Mouse (Mus musculus) ES-Bruce4 (cell line): ENCODE measurements around the gene Gm47985. TPM values are rescaled to one million over a fixed set of nuclear protein-coding genes. Genes with fewer than 3 reads are reported as not detected.
"Not testable (repeated sequence)": the region's sequence is repeated elsewhere in the genome, so short reads cannot be mapped to it uniquely, and the experiment has no call there.

Source experiments
- H3K27ac ChIP-seq: 2 replicates; pipeline ENCODE4 v1.5.1; 2012; ENCODE audit warnings: low read length, inconsistent platforms; ENCODE audit not compliant: insufficient read depth
- H3K27me3 ChIP-seq: 2 replicates; pipeline ENCODE4 v1.6.1; 2012; ENCODE audit warnings: mild to moderate bottlenecking, low read length, inconsistent platforms; ENCODE audit not compliant: control insufficient read depth, poor library complexity, insufficient read depth, severe bottlenecking
- H3K36me3 ChIP-seq: 2 replicates; pipeline ENCODE4 v1.6.1; 2012; ENCODE audit warnings: inconsistent platforms, mild to moderate bottlenecking, low read length, moderate library complexity; ENCODE audit not compliant: control insufficient read depth, poor library complexity, insufficient read depth, severe bottlenecking
- H3K4me1 ChIP-seq: one replicate; pipeline ENCODE4 v1.8.1; 2011; ENCODE audit warnings: low read length; ENCODE audit not compliant: control insufficient read depth, insufficient read depth
- H3K4me3 ChIP-seq: 2 replicates; pipeline ENCODE4 v1.5.1; 2011; ENCODE audit warnings: low read depth, mild to moderate bottlenecking, low read length
- H3K9ac ChIP-seq: 2 replicates; pipeline ENCODE4 v1.6.1; 2012; ENCODE audit warnings: low read depth, mild to moderate bottlenecking, inconsistent platforms; ENCODE audit not compliant: poor library complexity, severe bottlenecking
- H3K9me3 ChIP-seq: replicated peaks from 2 replicates; pipeline ENCODE4 v1.6.1; 2012; ENCODE audit warnings: mild to moderate bottlenecking, low read length, inconsistent platforms; ENCODE audit not compliant: control insufficient read depth, poor library complexity, insufficient read depth, severe bottlenecking
- CTCF ChIP-seq: IDR thresholded peaks from one replicate; pipeline ENCODE4 v1.8.1; 2011; ENCODE audit warnings: low read depth, low read length
- EP300 ChIP-seq: IDR thresholded peaks from 2 replicates; pipeline ENCODE4 v1.6.1; 2011; ENCODE audit warnings: low read depth, low read length; ENCODE audit not compliant: insufficient read depth
- POLR2A ChIP-seq: IDR thresholded peaks from one replicate; pipeline ENCODE4 v1.8.1; 2011; ENCODE audit warnings: low read length; ENCODE audit not compliant: insufficient read depth
- polyA plus RNA-seq: library from polyadenylated mRNA; stranded (reverse); fragments of >200 nt; gene quantifications from 2 replicates; pipeline ENCODE4 v1.2.4, GENCODE M21; 2011; ENCODE audit warnings: low read depth; ENCODE audit not compliant: missing spikeins, insufficient read depth, insufficient read length

Gm47985 gene
- polyA plus RNA-seq, 1 experiment, result not detected

DNA sequence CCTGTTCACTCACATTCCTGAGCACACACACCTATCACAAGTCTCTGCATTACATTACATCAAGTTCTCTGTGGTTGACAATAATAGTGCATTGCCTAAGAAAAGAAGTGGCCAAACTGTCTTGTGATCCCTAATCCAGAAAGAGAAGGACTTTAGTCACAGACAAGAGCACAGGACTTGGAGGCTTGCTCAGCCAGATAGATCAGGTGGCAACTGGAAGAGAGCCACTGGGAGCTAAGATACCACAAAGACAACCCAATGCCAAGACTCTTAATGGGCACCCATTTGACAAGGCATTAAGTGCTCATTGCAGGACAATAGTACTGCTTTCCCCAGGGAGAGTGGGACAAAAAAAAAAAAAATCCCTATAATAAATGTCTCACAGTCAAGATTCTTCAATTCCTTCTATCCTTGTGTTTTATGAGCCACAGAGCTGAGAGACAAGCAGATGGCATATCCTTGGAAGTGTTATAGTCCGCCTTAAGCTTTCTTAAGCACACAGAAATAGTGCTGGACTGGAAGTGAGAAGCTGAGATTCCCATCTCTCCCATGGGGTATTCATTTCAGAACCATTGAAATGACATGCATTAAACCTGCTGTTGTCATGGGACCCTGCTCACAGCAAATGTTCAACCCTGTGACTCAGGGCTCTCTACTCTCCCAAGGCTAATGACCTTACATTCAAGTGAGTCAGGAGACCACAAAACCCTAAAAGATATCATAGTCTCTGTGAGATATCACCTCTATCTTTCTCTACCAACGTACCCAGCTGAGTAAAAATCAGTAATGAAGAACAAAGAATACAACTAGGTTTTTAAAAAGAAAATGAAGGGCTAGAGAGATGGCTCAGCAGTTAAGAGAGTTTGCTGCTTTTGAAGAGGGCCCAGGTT is 10.5 kb upstream of the Gm47985 start:
- no peaks in the 10 kb centered on the region for H3K27me3 ChIP-seq
- no peak overlapping the region for H3K27ac ChIP-seq
- no peaks in the 10 kb centered on the region for H3K36me3 ChIP-seq
- H3K4me3 ChIP-seq, result no peak overlapping the region
- TF ChIP-seq EP300 (no peak), POLR2A (no peak)
- H3K9ac ChIP-seq, result no peak overlapping the region
- H3K4me1 ChIP-seq, result no peaks in the 10 kb centered on the region
- no peaks in the 10 kb centered on the region for H3K9me3 ChIP-seq

DNA sequence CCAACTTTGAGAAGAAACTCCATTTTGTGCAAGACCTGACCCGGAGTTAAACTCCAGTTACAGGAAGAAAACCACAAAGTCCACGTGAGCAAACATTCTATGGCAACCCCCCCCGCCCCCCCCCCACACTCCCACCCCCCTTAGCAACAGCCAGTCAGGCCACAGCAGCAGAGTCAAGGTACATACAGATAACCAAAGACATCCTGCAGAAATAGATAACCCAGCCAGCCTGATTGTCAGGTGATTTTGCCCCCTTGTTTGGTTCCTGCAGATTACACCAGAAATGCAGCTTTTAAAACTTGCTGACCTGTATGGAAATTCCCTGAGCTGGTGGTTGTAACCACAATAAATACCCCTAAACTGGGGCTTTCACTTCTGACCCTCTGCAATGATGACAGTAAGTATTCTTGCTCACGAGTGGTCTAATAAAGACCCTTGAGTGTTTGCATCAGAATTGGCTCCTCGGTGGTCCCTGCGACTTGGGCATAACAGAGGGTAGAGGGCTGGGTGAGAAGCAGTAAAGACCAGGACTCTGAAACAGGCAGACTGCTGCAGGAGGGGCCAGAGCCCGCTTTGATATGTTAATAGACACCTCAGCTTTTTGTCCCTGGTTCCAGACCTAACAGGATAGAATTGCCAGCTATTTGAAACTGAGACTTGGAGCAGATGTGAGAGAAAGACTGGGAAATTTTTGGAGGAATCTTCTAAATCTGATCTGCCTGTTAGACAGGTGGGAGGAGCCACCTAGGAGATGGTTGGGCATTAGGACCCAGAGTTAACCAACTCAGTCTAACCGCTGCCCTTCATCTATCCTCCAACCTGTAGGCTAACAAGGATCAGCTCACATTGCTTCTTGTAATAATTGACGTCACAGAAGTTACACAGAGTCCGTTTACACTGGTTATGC is 5.1 kb upstream of the Gm47985 start:
- Histone ChIP-seq H3K4me3 (no peak overlapping the region), H3K36me3 (no peaks in the 10 kb centered on the region), H3K9ac (no peak overlapping the region), H3K27ac (peak overlapping the region; percentile 68), H3K4me1 (no peaks in the 10 kb centered on the region), H3K9me3 (no peaks in the 10 kb centered on the region), H3K27me3 (no peaks in the 10 kb centered on the region)
- peak; percentile 31; the same call in 1 of the 2 replicates for TF ChIP-seq EP300
- TF ChIP-seq POLR2A, result no peak

DNA sequence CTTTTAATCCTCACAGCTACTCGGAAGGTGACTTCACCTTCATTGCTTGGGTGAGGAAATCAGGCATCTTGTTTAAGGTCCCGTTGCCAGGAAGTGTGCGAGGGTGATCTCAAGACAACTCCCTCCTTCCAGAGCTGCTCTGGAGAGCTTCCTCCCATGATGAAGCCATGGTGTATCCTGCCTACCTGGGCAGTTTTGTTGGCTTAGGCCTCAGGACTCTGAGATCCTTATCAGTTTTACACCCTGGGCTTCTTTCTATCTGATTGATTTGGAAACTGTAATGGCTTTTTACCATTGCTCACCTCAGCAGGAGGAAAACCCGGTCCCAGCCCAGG is 4.4 kb upstream of the Gm47985 start:
- no peaks in the 10 kb centered on the region for H3K27me3 ChIP-seq
- no peak overlapping the region for H3K4me3 ChIP-seq
- no peak for TF ChIP-seq EP300
- no peak for TF ChIP-seq POLR2A
- no peak for TF ChIP-seq CTCF
- peak overlapping the region; percentile 68 for H3K27ac ChIP-seq
- no peak overlapping the region for H3K9ac ChIP-seq
- H3K36me3 ChIP-seq, result no peaks in the 10 kb centered on the region
- no peaks in the 10 kb centered on the region for H3K9me3 ChIP-seq
- H3K4me1 ChIP-seq, result no peaks in the 10 kb centered on the region

DNA sequence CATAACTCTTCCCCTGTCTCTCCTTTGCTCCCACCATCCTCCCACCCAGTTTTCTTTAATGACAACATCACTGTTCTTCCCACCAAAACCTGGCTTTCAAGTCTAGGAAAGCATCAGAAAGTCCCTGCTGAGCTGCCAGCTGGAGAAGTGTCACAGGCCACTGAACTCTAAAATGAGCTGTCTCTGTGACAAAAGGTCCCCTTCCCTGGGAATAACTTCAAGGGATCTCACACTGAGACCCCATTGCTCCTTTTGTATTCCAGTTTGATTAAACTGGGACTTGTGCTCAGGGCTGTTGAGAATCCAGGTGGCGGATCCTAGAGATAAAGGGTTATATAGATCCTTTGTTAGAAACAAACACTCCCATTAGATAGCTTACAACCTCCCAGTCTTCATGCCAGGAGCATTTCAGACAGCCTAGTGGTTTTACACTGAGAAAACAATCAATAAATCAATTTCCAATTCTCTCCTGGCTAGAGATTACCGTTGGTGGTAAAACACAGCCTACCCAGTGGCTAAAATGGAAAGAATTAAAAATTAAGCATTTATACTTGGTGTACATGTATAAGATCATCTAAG is 3.7 kb upstream of the Gm47985 start:
- no peaks in the 10 kb centered on the region for H3K36me3 ChIP-seq
- H3K9me3 ChIP-seq, result no peaks in the 10 kb centered on the region
- H3K27me3 ChIP-seq, result no peaks in the 10 kb centered on the region
- H3K4me3 ChIP-seq, result no peak overlapping the region
- no peak overlapping the region for H3K9ac ChIP-seq
- no peaks in the 10 kb centered on the region for H3K4me1 ChIP-seq
- H3K27ac ChIP-seq, result no peak overlapping the region
- TF ChIP-seq CTCF, result no peak
- TF ChIP-seq EP300, result no peak
- no peak for TF ChIP-seq POLR2A

DNA sequence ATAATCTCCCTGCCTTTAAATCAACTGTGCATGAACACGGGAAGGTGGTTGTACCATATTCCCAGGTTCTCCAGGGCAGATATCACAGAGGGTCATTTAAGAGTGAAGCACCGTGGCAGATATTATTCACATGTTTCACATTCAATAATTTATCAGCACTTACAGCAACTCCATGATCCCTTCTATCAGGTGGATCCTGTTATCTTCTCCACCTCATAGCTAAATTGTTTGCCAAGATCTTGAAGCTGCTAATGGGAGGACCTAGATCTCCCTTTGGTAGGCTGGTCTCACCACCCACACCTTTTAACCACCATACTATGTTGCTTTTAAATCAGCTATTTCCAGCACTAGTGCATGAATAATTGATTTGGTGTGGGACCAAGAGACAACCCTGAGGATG is 2.2 kb upstream of the Gm47985 start:
- no peaks in the 10 kb centered on the region for H3K27me3 ChIP-seq
- no peak overlapping the region for H3K4me3 ChIP-seq
- H3K27ac ChIP-seq, result no peak overlapping the region
- H3K4me1 ChIP-seq, result no peaks in the 10 kb centered on the region
- H3K9ac ChIP-seq, result no peak overlapping the region
- TF ChIP-seq EP300 (no peak), CTCF (no peak), POLR2A (no peak)
- no peaks in the 10 kb centered on the region for H3K36me3 ChIP-seq
- no peaks in the 10 kb centered on the region for H3K9me3 ChIP-seq

DNA sequence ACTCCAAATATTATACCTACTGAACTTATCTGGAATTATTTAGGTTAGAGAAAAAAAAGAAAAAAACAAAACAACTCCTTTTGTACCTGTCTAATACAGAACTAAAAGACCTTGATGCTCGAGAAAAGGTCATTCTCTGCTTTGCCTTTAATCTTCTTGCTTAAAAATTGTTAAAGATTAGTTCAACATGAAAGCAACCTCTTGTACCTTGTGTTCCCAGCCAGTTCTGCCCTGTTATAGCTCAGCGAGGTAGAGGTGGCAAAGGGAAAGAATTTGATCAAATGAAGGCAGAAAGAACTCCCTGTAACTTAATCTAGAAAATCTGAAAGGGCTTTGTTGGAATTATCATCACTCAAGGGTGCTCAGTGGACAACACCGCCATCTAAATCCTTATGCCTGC is 3.8 kb downstream of the Gm47985 start:
- H3K27me3 ChIP-seq, H3K9ac ChIP-seq, H3K9me3 ChIP-seq, H3K4me3 ChIP-seq, H3K27ac ChIP-seq, H3K4me1 ChIP-seq, H3K36me3 ChIP-seq: not testable (repeated sequence)

DNA sequence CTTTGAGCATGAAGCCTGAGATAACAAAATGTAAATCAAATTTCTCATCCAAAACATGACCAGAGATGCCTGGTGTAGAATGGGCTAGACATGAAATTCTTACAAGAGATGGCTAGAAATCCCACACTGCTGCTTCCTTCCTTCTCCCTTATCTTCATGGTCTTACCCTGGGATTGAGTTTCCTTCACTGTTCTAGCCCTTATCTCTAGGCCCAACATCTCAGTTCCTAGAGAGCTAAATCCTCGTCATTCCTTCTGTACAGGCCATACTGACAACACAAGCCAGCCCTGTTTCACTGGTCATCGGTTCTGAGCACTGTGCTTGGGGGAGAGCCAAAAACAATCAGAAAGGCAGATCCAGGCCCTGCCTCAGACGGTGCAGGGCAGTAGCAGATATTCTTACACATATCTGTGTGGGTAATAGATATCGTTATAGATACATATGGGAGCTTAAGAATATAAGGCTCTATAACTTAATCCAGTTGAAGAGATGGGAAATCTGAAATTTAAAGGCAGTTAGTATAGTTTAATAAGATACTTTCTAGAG is 4.6 kb downstream of the Gm47985 start:
- H3K9ac ChIP-seq, H3K4me3 ChIP-seq, H3K27ac ChIP-seq, H3K9me3 ChIP-seq, H3K4me1 ChIP-seq, H3K27me3 ChIP-seq, H3K36me3 ChIP-seq: not testable (repeated sequence)
